Mouse (Mus musculus) heart, adult 18-20 months (tissue): ENCODE data around the gene Kmt2a. TPM values are rescaled to one million over a fixed set of nuclear protein-coding genes. Genes with fewer than 3 reads are reported as not detected.

Experiments used
- total RNA-seq, 2 experiments: library from RNA; stranded (reverse); gene quantifications; 2 replicates each; pipeline ENCODE4 v1.2.3; 2021

The Kmt2a gene
- total RNA-seq, 2 experiments from 2014 or later = 24.9 to 28.1 TPM

Other genes starting within 250 kb of the Kmt2a start
- gene Treh, start 208.1 kb downstream of the Kmt2a start, total RNA-seq = not detected
- 100 to 1,000 TPM; 109 to 125 TPM for gene Phldb1, start 146.1 kb downstream of the Kmt2a start, total RNA-seq
- gene Arcn1, start 113.5 kb downstream of the Kmt2a start, total RNA-seq = 10 to 100 TPM; 82.7 to 82.8 TPM
- 10 to 100 TPM; 18.1 to 29.7 TPM for gene Ift46, start 113.4 kb downstream of the Kmt2a start, total RNA-seq
- 10 to 100 TPM; 15.1 to 15.6 TPM for gene Tmem25, start 82.0 kb downstream of the Kmt2a start, total RNA-seq
- under 1 TPM; 0.72 to 0.80 TPM for gene Ttc36, start 78.2 kb downstream of the Kmt2a start, total RNA-seq
- gene Atp5l, start 39.4 kb upstream of the Kmt2a start, total RNA-seq = 1,000 to 10,000 TPM; 1,708 to 2,082 TPM
- gene Ube4a, start 84.3 kb upstream of the Kmt2a start, total RNA-seq = 10 to 100 TPM; 33.8 to 35.5 TPM
- 1 to 10 TPM in 1 of 2 experiments, under 1 TPM in 1; 0.62 to 4.6 TPM for gene Cd3g, start 99.1 kb upstream of the Kmt2a start, total RNA-seq
- gene Cd3d, start 100.5 kb upstream of the Kmt2a start, total RNA-seq = 1 to 10 TPM in 1 of 2 experiments, not detected in 1; 4.1 TPM
- 1 to 10 TPM in 1 of 2 experiments, under 1 TPM in 1; 0.47 to 6.4 TPM for gene Cd3e, start 128.3 kb upstream of the Kmt2a start, total RNA-seq
- 1 to 10 TPM in 1 of 2 experiments, under 1 TPM in 1; 0.62 to 2.3 TPM for gene Mpzl2, start 158.5 kb upstream of the Kmt2a start, total RNA-seq
- gene Mpzl3, start 173.9 kb upstream of the Kmt2a start, total RNA-seq = 1 to 10 TPM; 1.7 to 2.7 TPM
- 1 to 10 TPM in 1 of 2 experiments, under 1 TPM in 1; 0.40 to 1.4 TPM for gene Jaml, start 197.9 kb upstream of the Kmt2a start, total RNA-seq
- gene Scn2b, start 236.5 kb upstream of the Kmt2a start, total RNA-seq = 1 to 10 TPM; 1.3 to 1.7 TPM